Mouse (Mus musculus): ENCODE measurements around the gene Clcf1. TPM values are rescaled to one million over a fixed set of nuclear protein-coding genes. Genes with fewer than 3 reads are reported as not detected.

Gene Clcf1
- polyA plus RNA-seq, 1 experiment from 2014 or later = 7.5 TPM

DNA sequence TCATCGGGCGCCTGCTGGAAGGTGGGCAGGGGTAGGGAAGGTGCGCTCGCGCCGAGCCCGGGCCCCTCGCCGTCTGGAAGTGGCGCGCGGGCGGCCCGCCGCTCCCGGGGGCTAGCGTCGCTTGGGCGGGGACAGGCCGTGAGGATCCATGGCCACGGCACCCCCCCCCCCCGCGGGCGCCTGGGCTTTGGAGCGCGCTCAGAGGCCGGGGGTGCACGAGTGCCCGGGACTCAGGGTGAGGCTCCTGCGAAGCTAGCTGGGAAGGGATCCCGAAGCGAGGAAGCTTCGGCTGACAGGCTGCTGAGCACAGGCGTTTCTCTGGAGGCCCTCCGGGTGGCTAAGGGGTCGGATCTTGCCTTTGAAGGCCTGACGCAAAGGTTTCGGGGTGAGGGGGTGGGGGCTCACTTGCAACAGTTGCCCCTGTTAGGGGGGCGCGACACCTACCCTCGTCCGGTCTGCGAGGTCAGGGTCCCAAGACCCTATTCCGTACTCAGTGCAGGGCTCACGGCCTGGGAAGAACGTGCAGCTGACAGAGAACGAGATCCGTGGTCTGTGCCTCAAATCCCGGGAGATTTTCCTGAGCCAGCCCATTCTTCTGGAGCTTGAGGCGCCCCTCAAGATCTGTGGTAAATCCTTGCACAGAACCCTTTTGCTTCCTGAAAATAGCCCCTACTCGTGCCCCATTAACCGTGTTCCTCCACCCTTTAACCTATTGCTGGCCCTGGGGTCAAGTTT is 21.6 kb upstream of the Clcf1 start:
- peaks cover 54% of the 10 kb centered on the region for H3K4me1 ChIP-seq (ENCODE audit: insufficient read depth, low read length)
- under 1% methylated on average over 51 of the region's 52 CpGs for WGBS

DNA sequence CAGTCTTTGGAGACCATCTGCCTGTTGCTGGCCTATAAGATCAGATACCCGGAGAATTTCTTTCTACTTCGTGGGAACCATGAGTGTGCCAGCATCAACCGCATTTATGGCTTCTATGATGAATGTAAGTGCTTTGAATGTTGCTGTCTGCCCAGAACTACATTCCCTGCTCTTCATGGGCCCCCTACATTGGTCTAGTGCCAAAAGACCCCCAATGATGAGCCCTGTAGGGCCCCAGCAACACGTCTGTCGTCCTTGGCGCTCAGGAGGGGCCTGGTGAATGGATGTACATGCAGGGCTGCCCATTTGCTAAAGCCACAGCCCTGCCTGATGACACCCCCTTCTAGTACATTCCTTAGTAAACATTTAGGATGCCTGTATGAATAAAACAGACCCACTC is 20.9 kb upstream of the Clcf1 start:
- peak overlapping the region; percentile 96 for H3K9ac ChIP-seq (replicated peaks; ENCODE audit: low read length)
- H3K27ac ChIP-seq (ENCODE audit: low read length) = no peak overlapping the region; the same call in 1 of the 2 replicates
- peaks cover 43% of the 10 kb centered on the region for H3K36me3 ChIP-seq (ENCODE audit: insufficient read depth, low read length)
- H3K27me3 ChIP-seq (ENCODE audit: insufficient read depth, low read length) = no peaks in the 10 kb centered on the region
- peak overlapping the region; percentile 91 for H3K4me2 ChIP-seq (replicated peaks; ENCODE audit: low read depth, low read length)
- WGBS = 51% methylated on average over 6 of the region's 6 CpGs
- peaks cover 56% of the 10 kb centered on the region for H3K4me1 ChIP-seq (ENCODE audit: insufficient read depth, low read length)
- H3K9me3 ChIP-seq (ENCODE audit: low read length) = no peaks in the 10 kb centered on the region
- H3K4me3 ChIP-seq (ENCODE audit: low read length) = peak overlapping the region; percentile 83
- ATAC-seq (ENCODE audit: low FRiP score, low TSS enrichment) = no peak

More for the DNA sequence above, 21.6 kb upstream of the Clcf1 start:
- H3K9ac ChIP-seq (replicated peaks; ENCODE audit: low read length) = peak overlapping the region; percentile 96
- 0 out of 2 replicates have a peak, but pooled peaks have one; percentile 1 for ATAC-seq (ENCODE audit: low FRiP score, low TSS enrichment)
- peak overlapping the region; percentile 83 for H3K4me3 ChIP-seq (ENCODE audit: low read length)
- H3K9me3 ChIP-seq (ENCODE audit: low read length) = no peaks in the 10 kb centered on the region
- H3K36me3 ChIP-seq (ENCODE audit: insufficient read depth, low read length) = peaks cover 40% of the 10 kb centered on the region
- no peaks in the 10 kb centered on the region for H3K27me3 ChIP-seq (ENCODE audit: insufficient read depth, low read length)
- H3K4me2 ChIP-seq (replicated peaks; ENCODE audit: low read depth, low read length) = peak overlapping the region; percentile 91
- H3K27ac ChIP-seq (ENCODE audit: low read length) = peak overlapping the region; percentile 97

DNA sequence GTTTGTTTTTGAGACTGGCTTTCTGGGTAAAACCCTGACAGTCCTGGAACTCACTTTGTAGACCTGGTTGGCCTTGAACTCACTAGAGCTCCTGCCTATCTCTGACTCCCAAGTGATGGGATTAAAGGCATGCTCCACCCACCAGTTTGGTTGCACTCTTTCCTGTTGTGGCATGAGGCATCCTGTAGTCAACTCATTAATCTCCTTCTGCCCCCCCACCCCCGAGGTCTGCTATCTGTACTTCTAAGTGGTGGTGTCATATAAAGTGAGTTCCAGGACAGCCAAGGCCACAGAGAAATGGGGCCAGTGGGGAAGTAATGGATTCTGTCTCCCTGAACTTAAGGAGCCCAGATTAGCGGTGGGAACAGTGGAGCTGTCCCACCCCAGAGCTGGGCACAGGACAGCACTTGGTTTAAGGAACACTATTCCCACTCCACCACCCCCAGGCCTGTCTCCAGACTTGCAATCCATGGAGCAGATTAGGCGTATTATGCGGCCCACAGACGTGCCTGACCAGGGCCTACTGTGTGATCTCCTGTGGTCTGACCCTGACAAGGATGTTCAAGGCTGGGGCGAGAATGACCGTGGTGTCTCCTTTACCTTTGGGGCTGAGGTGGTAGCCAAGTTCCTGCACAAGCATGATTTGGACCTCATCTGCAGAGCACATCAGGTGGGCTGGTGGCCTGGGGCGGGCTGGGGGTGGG is 19.9 kb upstream of the Clcf1 start:
- H3K27me3 ChIP-seq (ENCODE audit: insufficient read depth, low read length) = no peaks in the 10 kb centered on the region
- 85% methylated on average over 8 of the region's 8 CpGs for WGBS
- H3K9me3 ChIP-seq (ENCODE audit: low read length) = no peaks in the 10 kb centered on the region
- no peak for ATAC-seq (ENCODE audit: low FRiP score, low TSS enrichment)
- peaks cover 43% of the 10 kb centered on the region for H3K36me3 ChIP-seq (ENCODE audit: insufficient read depth, low read length)
- H3K27ac ChIP-seq (ENCODE audit: low read length) = no peak overlapping the region
- no peak overlapping the region for H3K4me3 ChIP-seq (ENCODE audit: low read length)
- H3K4me2 ChIP-seq (replicated peaks; ENCODE audit: low read depth, low read length) = no peak overlapping the region
- H3K4me1 ChIP-seq (ENCODE audit: insufficient read depth, low read length) = peaks cover 56% of the 10 kb centered on the region
- peak overlapping the region; percentile 15; the same call in 1 of the 2 replicates for H3K9ac ChIP-seq (replicated peaks; ENCODE audit: low read length)

DNA sequence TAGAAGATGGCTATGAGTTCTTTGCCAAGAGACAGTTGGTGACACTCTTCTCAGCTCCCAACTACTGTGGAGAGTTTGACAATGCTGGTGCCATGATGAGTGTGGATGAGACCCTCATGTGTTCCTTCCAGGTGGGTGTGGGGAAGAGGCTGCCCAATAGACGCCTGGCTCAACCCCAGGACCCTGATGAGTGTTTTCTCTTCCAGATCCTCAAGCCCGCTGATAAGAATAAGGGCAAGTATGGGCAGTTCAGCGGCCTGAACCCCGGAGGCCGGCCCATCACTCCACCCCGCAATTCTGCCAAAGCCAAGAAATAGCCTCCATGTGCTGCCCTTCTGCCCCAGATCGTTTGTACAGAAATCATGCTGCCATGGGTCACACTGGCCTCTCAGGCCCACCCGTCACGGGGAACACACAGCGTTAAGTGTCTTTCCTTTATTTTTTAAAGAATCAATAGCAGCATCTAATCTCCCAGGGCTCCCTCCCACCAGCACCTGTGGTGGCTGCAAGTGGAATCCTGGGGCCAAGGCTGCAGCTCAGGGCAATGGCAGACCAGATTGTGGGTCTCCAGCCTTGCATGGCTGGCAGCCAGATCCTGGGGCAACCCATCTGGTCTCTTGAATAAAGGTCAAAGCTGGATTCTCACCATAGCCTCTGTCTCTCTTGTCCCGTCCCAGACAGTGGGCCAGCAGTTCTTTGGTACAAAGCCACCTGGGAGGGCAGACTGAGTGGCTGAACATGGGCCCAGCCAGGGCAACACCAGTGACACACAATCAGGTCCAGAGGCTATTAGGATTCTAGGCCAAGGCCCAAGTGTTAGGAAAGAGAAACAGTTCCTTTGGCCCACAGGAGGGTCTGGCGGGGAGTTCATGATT is 19.0 kb upstream of the Clcf1 start:
- ATAC-seq (ENCODE audit: low FRiP score, low TSS enrichment) = no peak
- Histone ChIP-seq H3K4me3 (ENCODE audit: low read length) (no peak overlapping the region), H3K27ac (ENCODE audit: low read length) (no peak overlapping the region), H3K36me3 (ENCODE audit: insufficient read depth, low read length) (peaks cover 45% of the 10 kb centered on the region), H3K27me3 (ENCODE audit: insufficient read depth, low read length) (no peaks in the 10 kb centered on the region), H3K4me1 (ENCODE audit: insufficient read depth, low read length) (peaks cover 57% of the 10 kb centered on the region), H3K9ac (replicated peaks; ENCODE audit: low read length) (no peak overlapping the region; the same call in 1 of the 2 replicates), H3K9me3 (ENCODE audit: low read length) (no peaks in the 10 kb centered on the region), H3K4me2 (replicated peaks; ENCODE audit: low read depth, low read length) (no peak overlapping the region)
- WGBS = 70% methylated on average over 12 of the region's 12 CpGs

DNA sequence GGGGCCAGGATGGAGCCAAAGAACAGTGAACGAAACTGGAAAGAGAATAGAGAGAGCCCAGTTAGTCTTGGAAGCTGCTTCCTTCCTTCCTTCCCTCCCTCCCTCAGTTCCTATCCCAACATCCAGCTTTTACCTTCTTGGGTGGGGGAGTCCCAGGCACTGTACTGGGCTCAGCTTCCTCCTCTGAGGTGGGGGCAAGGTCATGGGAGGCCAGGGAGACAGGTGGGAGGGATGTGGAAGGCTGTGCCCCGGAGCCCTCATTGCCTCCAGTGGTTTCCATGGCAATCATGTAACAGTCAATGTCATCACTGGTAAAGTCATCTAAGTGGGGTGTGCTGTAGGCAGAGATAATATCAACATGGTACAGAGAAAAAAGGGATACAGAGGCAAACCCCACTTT is 18.0 kb upstream of the Clcf1 start:
- Histone ChIP-seq H3K4me2 (replicated peaks; ENCODE audit: low read depth, low read length) (no peak overlapping the region), H3K4me1 (ENCODE audit: insufficient read depth, low read length) (peaks cover 59% of the 10 kb centered on the region), H3K4me3 (ENCODE audit: low read length) (no peak overlapping the region), H3K9me3 (ENCODE audit: low read length) (no peaks in the 10 kb centered on the region), H3K27ac (ENCODE audit: low read length) (peak overlapping the region; percentile 23; the same call in 1 of the 2 replicates), H3K9ac (replicated peaks; ENCODE audit: low read length) (no peak overlapping the region), H3K36me3 (ENCODE audit: insufficient read depth, low read length) (peaks cover 47% of the 10 kb centered on the region), H3K27me3 (ENCODE audit: insufficient read depth, low read length) (no peaks in the 10 kb centered on the region)
- ATAC-seq (ENCODE audit: low FRiP score, low TSS enrichment) = no peak
- 26% methylated on average over 2 of the region's 2 CpGs for WGBS

DNA sequence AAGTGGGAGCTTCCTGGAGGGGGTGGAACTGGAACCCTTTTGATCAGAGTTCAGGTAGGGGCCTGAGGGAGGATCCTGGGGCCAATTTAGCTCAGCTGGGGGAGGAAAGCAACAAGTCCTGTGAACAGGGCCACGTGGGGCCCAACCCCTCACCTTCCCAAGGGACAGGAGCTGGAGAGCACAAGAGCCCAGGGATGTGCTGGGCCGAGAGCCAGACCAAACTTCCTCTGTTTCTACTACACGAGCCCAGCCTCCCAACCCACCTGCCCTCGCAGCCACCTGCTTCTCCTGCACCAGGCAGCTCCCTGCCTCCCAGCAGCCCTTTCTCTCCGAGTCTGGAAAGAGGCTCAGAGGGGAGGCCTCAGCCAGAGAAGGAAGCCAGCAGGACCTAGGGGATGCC is 17.5 kb upstream of the Clcf1 start:
- peak overlapping the region; percentile 23; the same call in 1 of the 2 replicates for H3K27ac ChIP-seq (ENCODE audit: low read length)
- 5% methylated on average over 5 of the region's 5 CpGs for WGBS
- peaks cover 47% of the 10 kb centered on the region for H3K36me3 ChIP-seq (ENCODE audit: insufficient read depth, low read length)
- no peak overlapping the region for H3K4me3 ChIP-seq (ENCODE audit: low read length)
- peak overlapping the region; percentile 36 for H3K9ac ChIP-seq (replicated peaks; ENCODE audit: low read length)
- H3K4me1 ChIP-seq (ENCODE audit: insufficient read depth, low read length) = peaks cover 54% of the 10 kb centered on the region
- H3K27me3 ChIP-seq (ENCODE audit: insufficient read depth, low read length) = no peaks in the 10 kb centered on the region
- no peaks in the 10 kb centered on the region for H3K9me3 ChIP-seq (ENCODE audit: low read length)
- ATAC-seq (ENCODE audit: low FRiP score, low TSS enrichment) = no peak
- H3K4me2 ChIP-seq (replicated peaks; ENCODE audit: low read depth, low read length) = no peak overlapping the region

DNA sequence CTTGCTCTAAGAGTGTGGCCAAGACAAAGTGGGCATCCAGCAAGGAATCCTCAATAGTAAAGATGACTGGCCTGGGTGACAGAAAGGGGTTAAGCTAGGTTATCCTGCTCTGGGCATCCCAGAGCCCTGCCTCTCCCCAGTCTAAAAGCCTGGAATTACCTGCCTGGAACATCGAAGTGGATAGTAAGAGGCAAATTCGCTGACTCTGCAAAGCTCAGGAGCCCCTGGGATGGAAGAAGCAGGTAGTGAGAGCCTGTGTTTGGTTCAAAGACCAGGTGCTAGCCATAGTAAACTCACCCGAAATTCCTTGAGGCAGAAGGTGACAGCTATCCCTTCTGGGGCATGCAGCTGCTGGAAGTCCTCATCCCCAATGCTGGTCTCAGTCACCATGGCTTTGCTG is 16.9 kb upstream of the Clcf1 start:
- Histone ChIP-seq H3K9ac (replicated peaks; ENCODE audit: low read length) (no peak overlapping the region), H3K27me3 (ENCODE audit: insufficient read depth, low read length) (no peaks in the 10 kb centered on the region), H3K36me3 (ENCODE audit: insufficient read depth, low read length) (peaks cover 47% of the 10 kb centered on the region), H3K4me3 (ENCODE audit: low read length) (no peak overlapping the region), H3K4me2 (replicated peaks; ENCODE audit: low read depth, low read length) (no peak overlapping the region), H3K27ac (ENCODE audit: low read length) (peak overlapping the region; percentile 23; the same call in 1 of the 2 replicates), H3K9me3 (ENCODE audit: low read length) (no peaks in the 10 kb centered on the region), H3K4me1 (ENCODE audit: insufficient read depth, low read length) (peaks cover 59% of the 10 kb centered on the region)
- no peak for ATAC-seq (ENCODE audit: low FRiP score, low TSS enrichment)
- WGBS = 74% methylated on average over 3 of the region's 3 CpGs

DNA sequence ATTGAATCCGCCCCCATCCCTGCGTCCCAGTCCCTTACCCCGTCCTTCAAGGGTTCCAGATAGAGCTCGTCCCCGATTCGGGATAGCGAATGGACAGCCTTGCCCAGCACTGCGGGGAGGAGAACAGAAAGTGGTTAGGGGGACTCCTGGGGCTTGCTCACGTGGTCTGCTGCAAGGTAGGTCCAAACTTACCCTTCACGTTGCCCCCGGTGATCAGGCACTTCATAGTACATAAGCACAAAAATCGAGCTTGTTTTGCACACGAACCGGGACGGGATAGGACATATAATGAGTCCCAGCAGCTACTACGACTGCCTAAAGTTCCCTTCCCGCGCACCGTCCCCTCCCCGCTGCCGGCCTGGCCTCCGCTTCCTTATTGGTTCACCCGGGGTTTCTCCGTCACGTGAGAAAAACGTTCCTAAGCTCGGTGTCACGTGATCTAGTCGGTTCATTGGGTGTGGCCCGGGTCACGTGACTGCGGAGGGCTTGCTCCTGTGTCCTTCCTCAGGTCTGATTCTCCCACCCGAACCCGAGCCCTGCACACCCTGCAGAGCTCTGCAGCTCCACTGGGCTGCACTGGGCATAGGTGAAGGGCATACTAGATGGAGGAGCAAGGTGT is 12.6 kb upstream of the Clcf1 start, which contains the start of gene Rad9a:
TSS of gene Rad9a (minus strand) at position 372 of the 619 bp plus-strand sequence.
- Histone ChIP-seq H3K4me3 (ENCODE audit: low read length) (peak within 1 kb of the TSS; percentile 56), H3K27ac (ENCODE audit: low read length) (peak within 1 kb of the TSS; percentile 59; the same call in 1 of the 2 replicates), H3K4me2 (replicated peaks; ENCODE audit: low read depth, low read length) (peak within 1 kb of the TSS; percentile 96), H3K36me3 (ENCODE audit: insufficient read depth, low read length) (peaks cover 17% of the 10 kb centered on the region), H3K27me3 (ENCODE audit: insufficient read depth, low read length) (peaks cover 3% of the 10 kb centered on the region; the same call in 1 of the 2 replicates), H3K9me3 (ENCODE audit: low read length) (no peaks in the 10 kb centered on the region), H3K4me1 (ENCODE audit: insufficient read depth, low read length) (peaks cover 34% of the 10 kb centered on the region), H3K9ac (replicated peaks; ENCODE audit: low read length) (peak within 1 kb of the TSS; percentile 71)
- WGBS = under 1% methylated on average over 34 of the region's 34 CpGs
- ATAC-seq (ENCODE audit: low FRiP score, low TSS enrichment) = peak; percentile 89

DNA sequence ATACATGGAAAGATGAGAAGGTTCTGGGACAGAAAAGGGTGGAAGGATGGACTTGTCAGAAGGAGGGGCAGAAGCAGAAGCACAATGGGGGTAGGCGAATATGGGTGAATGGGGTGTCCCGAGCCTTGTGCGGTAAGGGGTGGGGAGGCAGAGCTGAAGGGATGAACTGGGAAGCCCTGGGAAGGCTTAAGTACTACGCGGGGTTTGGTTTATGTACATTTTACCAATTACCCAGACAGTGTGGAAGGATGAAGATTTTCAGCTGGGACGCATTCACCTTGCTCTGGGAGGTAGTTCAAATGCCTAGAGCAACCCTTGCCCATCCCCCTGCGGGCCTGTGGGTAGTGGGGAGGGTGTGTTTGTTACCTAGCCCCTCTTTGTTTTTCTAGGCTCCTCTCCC is 11.9 kb upstream of the Clcf1 start:
- H3K4me2 ChIP-seq (replicated peaks; ENCODE audit: low read depth, low read length) = peak overlapping the region; percentile 96
- peaks cover 27% of the 10 kb centered on the region for H3K4me1 ChIP-seq (ENCODE audit: insufficient read depth, low read length)
- WGBS = 22% methylated on average over 7 of the region's 7 CpGs
- H3K9me3 ChIP-seq (ENCODE audit: low read length) = no peaks in the 10 kb centered on the region
- peaks cover 10% of the 10 kb centered on the region for H3K36me3 ChIP-seq (ENCODE audit: insufficient read depth, low read length)
- H3K27me3 ChIP-seq (ENCODE audit: insufficient read depth, low read length) = peaks cover 3% of the 10 kb centered on the region; the same call in 1 of the 2 replicates
- no peak overlapping the region for H3K27ac ChIP-seq (ENCODE audit: low read length)
- peak overlapping the region; percentile 71 for H3K9ac ChIP-seq (replicated peaks; ENCODE audit: low read length)
- H3K4me3 ChIP-seq (ENCODE audit: low read length) = peak overlapping the region; percentile 56
- ATAC-seq (ENCODE audit: low FRiP score, low TSS enrichment) = 0 out of 2 replicates have a peak, but pooled peaks have one; percentile 2

All from kidney, embryonic 16.5 days (tissue).